Mouse (Mus musculus): ENCODE data around the gene Cd37.

GRCm38 (mm10) chr7:45226421-45226820 lies 12.5 kb downstream of the Cd37 start:
- no peak for TF ChIP-seq CTCF (conservative IDR thresholded peaks at IDR 0.05; ENCODE audit: low read length)
- no peak for TF ChIP-seq NANOG (IDR thresholded peaks at IDR 0.05; ENCODE audit: borderline replicate concordance, low read length)

Data from E14TG2a.4 (cell line).